Mouse (Mus musculus) right cerebral cortex, postnatal 10 days (tissue): ENCODE results near the gene Gpx6.
A peak's percentile ranks its signal among the peaks of the same experiment; 100 is the strongest.

ENCODE experiments used
- DNase-seq, 2 experiments: peaks; one replicate each; pipeline ENCODE4 v3.0.0; 2021; ENCODE audit warnings: low spot score in 2 of 2

Gpx6 gene

GRCm38 (mm10) chr13:21311926-21312325, at the start of gene Gpx6:
Gene Gpx6 (plus strand): TSS chr13:21312125.
- no peak for DNase-seq

- DNase-seq = no peak
These were observed 49.0 kb upstream of the Gpx6 start for GRCm38 (mm10) chr13:21262787-21263461.

- DNase-seq = no peak
These were observed 48.0 kb upstream of the Gpx6 start for GRCm38 (mm10) chr13:21263910-21264309.

- peak in 1 of 2 experiments; percentile 57 for DNase-seq
These were observed 47.6 kb upstream of the Gpx6 start for GRCm38 (mm10) chr13:21264366-21264765.

- no peak for DNase-seq
These were observed 46.2 kb upstream of the Gpx6 start for GRCm38 (mm10) chr13:21265736-21266135.

GRCm38 (mm10) chr13:21267541-21267940, 44.4 kb upstream of the Gpx6 start:
- DNase-seq = no peak

- no peak for DNase-seq
These were observed 43.7 kb upstream of the Gpx6 start for GRCm38 (mm10) chr13:21268262-21268661.

- peak; percentile 49 to 57 for DNase-seq
These were observed 36.7 kb upstream of the Gpx6 start for GRCm38 (mm10) chr13:21275021-21275814.

GRCm38 (mm10) chr13:21275815-21276550, 35.9 kb upstream of the Gpx6 start:
- DNase-seq = peak; percentile 83 to 87

- no peak for DNase-seq
These were observed 35.4 kb upstream of the Gpx6 start for GRCm38 (mm10) chr13:21276551-21276950.

- no peak for DNase-seq
These were observed 32.8 kb upstream of the Gpx6 start for GRCm38 (mm10) chr13:21279076-21279475.

- DNase-seq = peak; percentile 86 to 88
These were observed 32.4 kb upstream of the Gpx6 start for GRCm38 (mm10) chr13:21279559-21279958.

GRCm38 (mm10) chr13:21292631-21293030, 19.3 kb upstream of the Gpx6 start, which contains the start of gene Gpx5:
Gene Gpx5 (minus strand): TSS chr13:21292731.
- no peak for DNase-seq

GRCm38 (mm10) chr13:21298557-21298956, 13.4 kb upstream of the Gpx6 start:
- DNase-seq = no peak

GRCm38 (mm10) chr13:21304483-21305066, 7.3 kb upstream of the Gpx6 start:
- no peak for DNase-seq

GRCm38 (mm10) chr13:21309788-21310187, 2.1 kb upstream of the Gpx6 start:
- DNase-seq = no peak

- DNase-seq = no peak
These were observed 929 bp downstream of the Gpx6 start for GRCm38 (mm10) chr13:21312854-21313253.

GRCm38 (mm10) chr13:21313903-21314302, 2.0 kb downstream of the Gpx6 start:
- DNase-seq = no peak

GRCm38 (mm10) chr13:21320262-21320661, 8.3 kb downstream of the Gpx6 start:
- DNase-seq = no peak

GRCm38 (mm10) chr13:21321890-21322494, 10.1 kb downstream of the Gpx6 start:
- DNase-seq = peak; percentile 28 to 38
